Mouse (Mus musculus): Measurements from ENCODE around the gene Eln. TPM values are rescaled to one million over a fixed set of nuclear protein-coding genes. Genes with fewer than 3 reads are reported as not detected.

The Eln gene
- total and polyA plus RNA-seq, 2 experiments: 0.37 to 4.0 TPM

- H3K9ac ChIP-seq (ENCODE audit: low read depth, low read length): no peak overlapping the region
Measured at GRCm38 (mm10) chr5:134747947-134748618, 960 bp upstream of the Eln start.

GRCm38 (mm10) chr5:134747512-134747893 is 380 bp upstream of the Eln start:
- DNase-seq (ENCODE audit: extremely low read depth, low read depth, low spot score): no peak
- Histone ChIP-seq H3K9ac (ENCODE audit: low read depth, low read length) (no peak overlapping the region), H3K4me3 (ENCODE audit: insufficient read depth, low read depth, low read length) (no peak overlapping the region), H3K79me2 (ENCODE audit: control insufficient read depth, insufficient read depth, low read length) (no peaks in the 10 kb centered on the region), H3K27ac (replicated peaks; ENCODE audit: insufficient read depth, low read depth, low read length) (peak overlapping the region; percentile 23; the same call in 1 of the 2 replicates), H3K4me1 (ENCODE audit: control insufficient read depth, insufficient read depth, low read length) (peaks cover 4% of the 10 kb centered on the region; the same call in 1 of the 2 replicates), H3K36me3 (ENCODE audit: control insufficient read depth, insufficient read depth, low read length) (no peaks in the 10 kb centered on the region), H3K27me3 (ENCODE audit: control insufficient read depth, insufficient read depth, low read length) (no peaks in the 10 kb centered on the region)
- TF ChIP-seq CTCF (IDR thresholded peaks at IDR 0.05; ENCODE audit: low read depth, low read length) (no peak), POLR2A (IDR thresholded peaks at IDR 0.05; ENCODE audit: extremely low read depth, insufficient read depth, low read length) (no peak)
- WGBS: 7% methylated on average over 5 of the region's 11 CpGs

More at GRCm38 (mm10) chr5:134747947-134748618, 960 bp upstream of the Eln start:
- Histone ChIP-seq H3K36me3 (ENCODE audit: control insufficient read depth, insufficient read depth, low read length) (no peaks in the 10 kb centered on the region), H3K27me3 (ENCODE audit: control insufficient read depth, insufficient read depth, low read length) (no peaks in the 10 kb centered on the region), H3K79me2 (ENCODE audit: control insufficient read depth, insufficient read depth, low read length) (no peaks in the 10 kb centered on the region), H3K4me1 (ENCODE audit: control insufficient read depth, insufficient read depth, low read length) (peaks cover 4% of the 10 kb centered on the region; the same call in 1 of the 2 replicates), H3K27ac (replicated peaks; ENCODE audit: insufficient read depth, low read depth, low read length) (peak overlapping the region; percentile 23; the same call in 1 of the 2 replicates), H3K4me3 (ENCODE audit: insufficient read depth, low read depth, low read length) (no peak overlapping the region)
- TF ChIP-seq POLR2A (IDR thresholded peaks at IDR 0.05; ENCODE audit: extremely low read depth, insufficient read depth, low read length) (no peak), CTCF (IDR thresholded peaks at IDR 0.05; ENCODE audit: low read depth, low read length) (peak; percentile 87)
- 57% methylated on average over 6 of the region's 6 CpGs for WGBS
- peak; percentile 35 for DNase-seq (ENCODE audit: extremely low read depth, low read depth, low spot score)

GRCm38 (mm10) chr5:134746201-134746600 is 922 bp downstream of the Eln start:
- H3K4me3 ChIP-seq (ENCODE audit: insufficient read depth, low read depth, low read length): no peak overlapping the region
- TF ChIP-seq CTCF (IDR thresholded peaks at IDR 0.05; ENCODE audit: low read depth, low read length) (no peak), POLR2A (IDR thresholded peaks at IDR 0.05; ENCODE audit: extremely low read depth, insufficient read depth, low read length) (no peak)
- H3K4me1 ChIP-seq (ENCODE audit: control insufficient read depth, insufficient read depth, low read length): peaks cover 4% of the 10 kb centered on the region; the same call in 1 of the 2 replicates
- no peaks in the 10 kb centered on the region for H3K36me3 ChIP-seq (ENCODE audit: control insufficient read depth, insufficient read depth, low read length)
- no peaks in the 10 kb centered on the region for H3K79me2 ChIP-seq (ENCODE audit: control insufficient read depth, insufficient read depth, low read length)
- WGBS: 79% methylated on average over 10 of the region's 10 CpGs
- no peaks in the 10 kb centered on the region for H3K27me3 ChIP-seq (ENCODE audit: control insufficient read depth, insufficient read depth, low read length)
- H3K9ac ChIP-seq (ENCODE audit: low read depth, low read length): no peak overlapping the region
- no peak overlapping the region for H3K27ac ChIP-seq (replicated peaks; ENCODE audit: insufficient read depth, low read depth, low read length)
- no peak for DNase-seq (ENCODE audit: extremely low read depth, low read depth, low spot score)

GRCm38 (mm10) chr5:134745801-134746200 is 1.3 kb downstream of the Eln start:
- Histone ChIP-seq H3K79me2 (ENCODE audit: control insufficient read depth, insufficient read depth, low read length) (no peaks in the 10 kb centered on the region), H3K4me1 (ENCODE audit: control insufficient read depth, insufficient read depth, low read length) (peaks cover 4% of the 10 kb centered on the region; the same call in 1 of the 2 replicates), H3K9ac (ENCODE audit: low read depth, low read length) (no peak overlapping the region), H3K36me3 (ENCODE audit: control insufficient read depth, insufficient read depth, low read length) (no peaks in the 10 kb centered on the region), H3K27ac (replicated peaks; ENCODE audit: insufficient read depth, low read depth, low read length) (no peak overlapping the region), H3K27me3 (ENCODE audit: control insufficient read depth, insufficient read depth, low read length) (no peaks in the 10 kb centered on the region), H3K4me3 (ENCODE audit: insufficient read depth, low read depth, low read length) (no peak overlapping the region)
- TF ChIP-seq CTCF (IDR thresholded peaks at IDR 0.05; ENCODE audit: low read depth, low read length) (no peak), POLR2A (IDR thresholded peaks at IDR 0.05; ENCODE audit: extremely low read depth, insufficient read depth, low read length) (no peak)
- DNase-seq (ENCODE audit: extremely low read depth, low read depth, low spot score): no peak
- 77% methylated on average over 3 of the region's 3 CpGs for WGBS

GRCm38 (mm10) chr5:134745000-134745399 is 2.1 kb downstream of the Eln start:
- no peak for DNase-seq (ENCODE audit: extremely low read depth, low read depth, low spot score)
- H3K27me3 ChIP-seq (ENCODE audit: control insufficient read depth, insufficient read depth, low read length): no peaks in the 10 kb centered on the region

GRCm38 (mm10) chr5:134743991-134744390 is 3.1 kb downstream of the Eln start:
- peak overlapping the region; percentile 33; the same call in 1 of the 2 replicates for H3K9ac ChIP-seq (ENCODE audit: low read depth, low read length)
- TF ChIP-seq POLR2A (IDR thresholded peaks at IDR 0.05; ENCODE audit: extremely low read depth, insufficient read depth, low read length) (no peak), CTCF (IDR thresholded peaks at IDR 0.05; ENCODE audit: low read depth, low read length) (no peak)
- peaks cover 4% of the 10 kb centered on the region; the same call in 1 of the 2 replicates for H3K4me1 ChIP-seq (ENCODE audit: control insufficient read depth, insufficient read depth, low read length)
- H3K27ac ChIP-seq (replicated peaks; ENCODE audit: insufficient read depth, low read depth, low read length): peak overlapping the region; percentile 92
- WGBS: 8% methylated on average over 12 of the region's 12 CpGs
- no peaks in the 10 kb centered on the region for H3K27me3 ChIP-seq (ENCODE audit: control insufficient read depth, insufficient read depth, low read length)
- no peaks in the 10 kb centered on the region for H3K79me2 ChIP-seq (ENCODE audit: control insufficient read depth, insufficient read depth, low read length)
- H3K4me3 ChIP-seq (ENCODE audit: insufficient read depth, low read depth, low read length): no peak overlapping the region
- DNase-seq (ENCODE audit: extremely low read depth, low read depth, low spot score): peak; percentile 88
- no peaks in the 10 kb centered on the region for H3K36me3 ChIP-seq (ENCODE audit: control insufficient read depth, insufficient read depth, low read length)

More at GRCm38 (mm10) chr5:134745000-134745399, 2.1 kb downstream of the Eln start:
- H3K79me2 ChIP-seq (ENCODE audit: control insufficient read depth, insufficient read depth, low read length): no peaks in the 10 kb centered on the region
- no peak overlapping the region for H3K9ac ChIP-seq (ENCODE audit: low read depth, low read length)
- no peak overlapping the region for H3K4me3 ChIP-seq (ENCODE audit: insufficient read depth, low read depth, low read length)
- no peak overlapping the region for H3K27ac ChIP-seq (replicated peaks; ENCODE audit: insufficient read depth, low read depth, low read length)
- no peak for TF ChIP-seq POLR2A (IDR thresholded peaks at IDR 0.05; ENCODE audit: extremely low read depth, insufficient read depth, low read length)
- TF ChIP-seq CTCF (IDR thresholded peaks at IDR 0.05; ENCODE audit: low read depth, low read length): no peak
- no peaks in the 10 kb centered on the region for H3K36me3 ChIP-seq (ENCODE audit: control insufficient read depth, insufficient read depth, low read length)
- 94% methylated on average over 3 of the region's 3 CpGs for WGBS
- H3K4me1 ChIP-seq (ENCODE audit: control insufficient read depth, insufficient read depth, low read length): peaks cover 4% of the 10 kb centered on the region; the same call in 1 of the 2 replicates

Data from liver, adult 2 months (tissue).